Mouse (Mus musculus): ENCODE data around the gene 4930568D16Rik.

DNA sequence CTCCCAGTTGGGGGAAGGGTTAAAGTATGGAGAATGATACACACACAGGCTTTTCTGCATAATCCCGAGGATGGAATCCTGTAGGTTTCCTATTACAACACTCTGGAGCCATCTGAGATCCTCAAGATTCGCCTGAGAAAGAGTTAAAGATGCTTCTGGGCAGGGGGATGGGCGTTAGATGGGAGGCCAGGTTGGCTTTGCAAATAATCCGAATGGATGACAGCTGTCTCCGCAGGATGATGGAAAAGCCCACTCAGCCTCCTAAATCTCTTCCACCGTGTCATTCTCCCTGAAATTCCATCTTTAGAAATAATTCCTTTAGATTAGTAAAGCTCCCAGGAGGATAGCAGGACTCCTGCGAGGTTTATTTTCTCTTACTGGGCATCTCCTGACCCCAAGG is 31.9 kb downstream of the 4930568D16Rik start:
- no peak for TF ChIP-seq CTCF (IDR thresholded peaks at IDR 0.05; ENCODE audit: control insufficient read depth, insufficient read depth, low read length)
- TF ChIP-seq POLR2A (IDR thresholded peaks at IDR 0.05; ENCODE audit: borderline replicate concordance, control insufficient read depth, low read depth, low read length): no peak

All from bone marrow, adult 2 months (tissue).